Mouse (Mus musculus): Measurements from ENCODE around the gene Nfib. TPM values are rescaled to one million over a fixed set of nuclear protein-coding genes. Genes with fewer than 3 reads are reported as not detected.

Gene Nfib
- polyA plus RNA-seq, 1 experiment from 2014 or later, result 32.3 TPM

DNA sequence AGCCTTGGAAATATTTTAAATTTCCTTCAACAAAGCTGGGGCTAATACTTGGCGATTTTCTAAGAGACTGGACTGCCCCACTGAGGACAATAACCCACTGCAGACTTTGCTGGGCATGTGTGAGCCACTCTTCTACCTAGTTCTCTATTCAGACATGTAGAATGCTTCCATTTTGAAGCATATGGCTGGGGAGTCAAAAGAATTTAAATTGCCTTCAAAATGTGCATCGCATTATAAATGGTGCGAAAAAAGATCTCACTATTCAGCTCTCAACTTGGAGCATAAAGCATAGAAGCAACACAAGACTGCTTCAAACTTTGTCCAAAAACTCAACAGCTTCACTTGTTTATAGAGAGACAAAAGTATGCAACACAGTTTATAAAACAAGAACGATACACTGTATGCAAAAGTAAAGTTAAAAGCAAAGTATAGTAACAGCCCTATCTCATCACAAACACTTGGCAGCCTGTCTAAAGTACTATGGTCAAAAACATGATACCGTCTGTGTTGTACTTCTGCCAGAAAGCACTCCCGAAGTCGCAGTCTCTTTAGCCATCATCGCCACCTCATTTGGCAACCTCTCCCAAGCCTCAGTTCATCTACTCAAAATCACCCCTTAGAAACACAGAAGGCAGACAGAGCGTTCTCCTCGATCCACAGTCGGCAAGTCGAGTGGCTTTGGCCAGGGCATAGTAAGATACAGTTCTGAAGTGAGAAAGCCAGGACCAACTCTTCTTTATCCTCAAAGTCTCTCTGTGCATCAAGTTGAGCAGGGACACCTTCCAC, 267.8 kb downstream of the Nfib start:
- no peak overlapping the region for H3K4me2 ChIP-seq (ENCODE audit: low read depth, low read length)
- no peaks in the 10 kb centered on the region for H3K27me3 ChIP-seq (replicated peaks; ENCODE audit: control insufficient read depth, insufficient read depth, low read length)
- peak overlapping the region; percentile 20; the same call in 1 of the 2 replicates for H3K27ac ChIP-seq (ENCODE audit: low read length)
- H3K36me3 ChIP-seq (ENCODE audit: control insufficient read depth, insufficient read depth, low read length), result no peaks in the 10 kb centered on the region
- H3K9me3 ChIP-seq (ENCODE audit: control insufficient read depth, low read length), result no peaks in the 10 kb centered on the region
- peaks cover 23% of the 10 kb centered on the region for H3K4me1 ChIP-seq (ENCODE audit: control insufficient read depth, insufficient read depth, low read length)
- H3K9ac ChIP-seq (ENCODE audit: low read depth, low read length), result no peak overlapping the region
- H3K4me3 ChIP-seq (ENCODE audit: low read length), result no peak overlapping the region
- ATAC-seq, result no peak
- 65% methylated on average over 12 of the region's 12 CpGs for WGBS

GRCm38 (mm10) chr4:82436656-82437055, 268.9 kb downstream of the Nfib start:
- no peak overlapping the region for H3K27ac ChIP-seq (ENCODE audit: low read length)
- H3K4me3 ChIP-seq (ENCODE audit: low read length), result no peak overlapping the region
- ATAC-seq, result no peak
- H3K27me3 ChIP-seq (replicated peaks; ENCODE audit: control insufficient read depth, insufficient read depth, low read length), result no peaks in the 10 kb centered on the region
- no peak overlapping the region for H3K9ac ChIP-seq (ENCODE audit: low read depth, low read length)
- H3K9me3 ChIP-seq (ENCODE audit: control insufficient read depth, low read length), result no peaks in the 10 kb centered on the region
- H3K36me3 ChIP-seq (ENCODE audit: control insufficient read depth, insufficient read depth, low read length), result no peaks in the 10 kb centered on the region
- H3K4me2 ChIP-seq (ENCODE audit: low read depth, low read length), result no peak overlapping the region
- WGBS, result 65% methylated on average over 2 of the region's 2 CpGs
- H3K4me1 ChIP-seq (ENCODE audit: control insufficient read depth, insufficient read depth, low read length), result peaks cover 22% of the 10 kb centered on the region

GRCm38 (mm10) chr4:82435716-82436115, 269.8 kb downstream of the Nfib start:
- Histone ChIP-seq H3K36me3 (ENCODE audit: control insufficient read depth, insufficient read depth, low read length) (no peaks in the 10 kb centered on the region), H3K4me1 (ENCODE audit: control insufficient read depth, insufficient read depth, low read length) (peaks cover 22% of the 10 kb centered on the region), H3K9ac (ENCODE audit: low read depth, low read length) (no peak overlapping the region), H3K27ac (ENCODE audit: low read length) (0 out of 2 replicates have a peak overlapping the region, but pooled peaks have one; percentile 20), H3K4me2 (ENCODE audit: low read depth, low read length) (no peak overlapping the region), H3K27me3 (replicated peaks; ENCODE audit: control insufficient read depth, insufficient read depth, low read length) (no peaks in the 10 kb centered on the region), H3K4me3 (ENCODE audit: low read length) (no peak overlapping the region), H3K9me3 (ENCODE audit: control insufficient read depth, low read length) (no peaks in the 10 kb centered on the region)
- ATAC-seq, result peak; percentile 63
- WGBS, result 49% methylated on average over 5 of the region's 5 CpGs

DNA sequence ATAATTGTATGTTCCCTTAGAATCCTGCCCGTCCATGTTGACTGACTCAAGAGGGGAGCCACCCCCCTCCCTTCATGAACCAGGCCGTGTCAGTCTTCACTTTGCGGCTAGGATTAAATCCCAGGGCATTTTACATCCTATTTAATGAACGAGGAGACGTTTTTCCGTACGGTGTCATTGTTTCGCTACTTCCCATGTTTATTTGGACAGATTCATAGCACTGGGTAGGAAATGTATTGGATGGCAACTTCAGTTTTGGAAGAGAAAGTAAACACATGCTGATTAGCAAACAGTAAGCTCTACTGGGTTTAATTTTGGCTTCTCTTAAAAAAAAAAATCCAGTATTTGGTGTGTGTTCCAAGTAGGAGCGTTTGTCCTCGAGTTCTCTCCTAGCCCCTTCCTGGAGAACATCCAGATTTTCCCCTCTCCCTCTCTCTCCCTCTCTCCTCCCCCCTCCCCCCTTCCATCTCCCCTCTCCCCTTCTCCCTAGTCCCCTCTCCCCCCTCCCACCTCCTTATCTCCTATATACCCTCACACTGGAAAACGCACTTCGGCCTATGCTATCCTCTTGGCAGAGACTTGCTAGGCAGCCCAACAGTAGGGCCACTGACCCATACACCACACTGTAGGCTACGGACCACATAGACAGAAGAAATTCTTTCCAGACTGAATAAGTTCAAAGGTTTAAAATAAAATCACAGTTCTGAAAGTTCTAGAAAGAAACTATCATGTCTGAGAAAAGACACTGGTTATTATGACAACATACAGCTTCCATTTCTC, 271.4 kb downstream of the Nfib start:
- no peaks in the 10 kb centered on the region for H3K9me3 ChIP-seq (ENCODE audit: control insufficient read depth, low read length)
- no peak overlapping the region for H3K27ac ChIP-seq (ENCODE audit: low read length)
- no peaks in the 10 kb centered on the region for H3K36me3 ChIP-seq (ENCODE audit: control insufficient read depth, insufficient read depth, low read length)
- H3K4me1 ChIP-seq (ENCODE audit: control insufficient read depth, insufficient read depth, low read length), result peaks cover 18% of the 10 kb centered on the region
- no peak for ATAC-seq
- H3K27me3 ChIP-seq (replicated peaks; ENCODE audit: control insufficient read depth, insufficient read depth, low read length), result no peaks in the 10 kb centered on the region
- WGBS, result 61% methylated on average over 13 of the region's 13 CpGs
- H3K9ac ChIP-seq (ENCODE audit: low read depth, low read length), result no peak overlapping the region
- no peak overlapping the region for H3K4me3 ChIP-seq (ENCODE audit: low read length)
- H3K4me2 ChIP-seq (ENCODE audit: low read depth, low read length), result no peak overlapping the region

- no peak for ATAC-seq
- Histone ChIP-seq H3K9me3 (ENCODE audit: control insufficient read depth, low read length) (no peaks in the 10 kb centered on the region), H3K9ac (ENCODE audit: low read depth, low read length) (no peak overlapping the region), H3K4me3 (ENCODE audit: low read length) (no peak overlapping the region), H3K27ac (ENCODE audit: low read length) (no peak overlapping the region), H3K36me3 (ENCODE audit: control insufficient read depth, insufficient read depth, low read length) (no peaks in the 10 kb centered on the region), H3K4me2 (ENCODE audit: low read depth, low read length) (no peak overlapping the region), H3K4me1 (ENCODE audit: control insufficient read depth, insufficient read depth, low read length) (peaks cover 11% of the 10 kb centered on the region), H3K27me3 (replicated peaks; ENCODE audit: control insufficient read depth, insufficient read depth, low read length) (no peaks in the 10 kb centered on the region)
- 84% methylated on average over 8 of the region's 8 CpGs for WGBS
Observed at GRCm38 (mm10) chr4:82431831-82432230, 273.7 kb downstream of the Nfib start.

DNA sequence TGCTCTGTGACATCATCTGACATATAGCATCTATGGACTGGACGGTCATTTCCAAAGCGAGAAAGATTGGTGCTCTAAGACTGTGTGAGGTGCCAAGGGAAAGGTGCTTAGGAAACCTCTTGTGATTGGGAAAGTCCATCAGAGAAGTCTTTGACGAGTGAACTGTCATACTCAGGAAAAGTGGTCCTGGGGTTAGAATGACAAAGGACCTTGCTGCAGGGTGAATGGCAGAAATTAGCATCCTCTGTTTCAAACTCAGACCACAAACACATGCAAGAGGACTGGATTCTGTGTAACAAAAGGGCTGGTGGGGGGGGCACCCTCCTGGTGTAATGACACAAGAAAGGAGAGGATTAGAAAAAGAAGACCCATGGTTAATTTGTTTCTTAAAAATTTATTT, 274.7 kb downstream of the Nfib start:
- H3K9me3 ChIP-seq (ENCODE audit: control insufficient read depth, low read length), result no peaks in the 10 kb centered on the region
- no peak overlapping the region for H3K27ac ChIP-seq (ENCODE audit: low read length)
- H3K27me3 ChIP-seq (replicated peaks; ENCODE audit: control insufficient read depth, insufficient read depth, low read length), result no peaks in the 10 kb centered on the region
- H3K4me1 ChIP-seq (ENCODE audit: control insufficient read depth, insufficient read depth, low read length), result peaks cover 8% of the 10 kb centered on the region
- no peak overlapping the region for H3K4me2 ChIP-seq (ENCODE audit: low read depth, low read length)
- H3K9ac ChIP-seq (ENCODE audit: low read depth, low read length), result no peak overlapping the region
- H3K4me3 ChIP-seq (ENCODE audit: low read length), result no peak overlapping the region
- no peak for ATAC-seq
- no peaks in the 10 kb centered on the region for H3K36me3 ChIP-seq (ENCODE audit: control insufficient read depth, insufficient read depth, low read length)
- 84% methylated on average over 3 of the region's 3 CpGs for WGBS

DNA sequence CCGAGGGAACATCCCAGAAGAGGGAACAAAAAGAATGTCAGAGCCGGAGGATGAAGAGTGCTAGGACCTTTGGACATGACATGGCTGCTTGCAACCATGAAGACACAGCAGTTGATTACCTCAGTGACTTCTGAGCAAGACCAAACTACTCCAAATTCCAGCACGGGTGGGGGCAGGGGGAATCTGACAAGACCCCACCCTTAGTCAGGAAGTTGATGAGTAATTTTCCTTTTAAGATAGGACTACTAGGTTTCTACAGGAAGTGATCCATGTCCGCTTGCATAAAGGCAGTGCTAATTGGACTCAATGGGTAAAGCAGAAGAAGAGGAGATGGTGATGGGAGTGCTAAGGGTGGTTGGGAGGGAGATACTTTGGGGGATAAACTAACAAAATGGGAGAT, 279.3 kb downstream of the Nfib start:
- Histone ChIP-seq H3K27me3 (replicated peaks; ENCODE audit: control insufficient read depth, insufficient read depth, low read length) (no peaks in the 10 kb centered on the region), H3K36me3 (ENCODE audit: control insufficient read depth, insufficient read depth, low read length) (no peaks in the 10 kb centered on the region), H3K9me3 (ENCODE audit: control insufficient read depth, low read length) (no peaks in the 10 kb centered on the region), H3K27ac (ENCODE audit: low read length) (no peak overlapping the region), H3K4me3 (ENCODE audit: low read length) (no peak overlapping the region), H3K4me1 (ENCODE audit: control insufficient read depth, insufficient read depth, low read length) (peaks cover 6% of the 10 kb centered on the region; the same call in 1 of the 2 replicates), H3K4me2 (ENCODE audit: low read depth, low read length) (no peak overlapping the region), H3K9ac (ENCODE audit: low read depth, low read length) (no peak overlapping the region)
- WGBS, result 89% methylated on average over 4 of the region's 4 CpGs
- no peak for ATAC-seq

DNA sequence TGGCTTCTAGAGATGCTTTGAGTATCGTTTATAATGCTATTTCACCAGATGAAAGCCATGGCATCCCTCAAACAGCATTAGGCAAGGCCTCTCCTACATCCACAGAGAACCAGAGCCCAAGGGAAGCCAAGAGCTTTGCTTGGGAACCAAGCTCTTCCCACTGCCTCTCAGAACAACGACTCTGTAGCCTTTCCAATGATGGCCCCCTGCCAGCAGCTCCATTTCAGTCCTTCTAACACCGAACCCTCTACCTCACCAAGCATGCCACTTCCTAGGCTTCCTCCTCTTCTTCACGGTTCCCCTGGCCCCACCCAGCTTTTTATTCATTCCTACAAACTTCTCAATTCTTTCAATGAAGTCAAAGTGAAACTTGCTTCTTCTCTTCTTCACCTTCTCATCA, 287.3 kb downstream of the Nfib start:
- no peak overlapping the region for H3K9ac ChIP-seq (ENCODE audit: low read depth, low read length)
- H3K27ac ChIP-seq (ENCODE audit: low read length), result no peak overlapping the region
- 67% methylated on average over 4 of the region's 4 CpGs for WGBS
- H3K9me3 ChIP-seq (ENCODE audit: control insufficient read depth, low read length), result no peaks in the 10 kb centered on the region
- no peak overlapping the region for H3K4me2 ChIP-seq (ENCODE audit: low read depth, low read length)
- no peaks in the 10 kb centered on the region for H3K27me3 ChIP-seq (replicated peaks; ENCODE audit: control insufficient read depth, insufficient read depth, low read length)
- no peaks in the 10 kb centered on the region for H3K36me3 ChIP-seq (ENCODE audit: control insufficient read depth, insufficient read depth, low read length)
- H3K4me1 ChIP-seq (ENCODE audit: control insufficient read depth, insufficient read depth, low read length), result peaks cover 14% of the 10 kb centered on the region
- ATAC-seq, result no peak
- no peak overlapping the region for H3K4me3 ChIP-seq (ENCODE audit: low read length)

- no peak for ATAC-seq
- peaks cover 25% of the 10 kb centered on the region for H3K4me1 ChIP-seq (ENCODE audit: control insufficient read depth, insufficient read depth, low read length)
- no peaks in the 10 kb centered on the region for H3K36me3 ChIP-seq (ENCODE audit: control insufficient read depth, insufficient read depth, low read length)
- H3K27ac ChIP-seq (ENCODE audit: low read length), result no peak overlapping the region; the same call in 1 of the 2 replicates
- H3K9ac ChIP-seq (ENCODE audit: low read depth, low read length), result no peak overlapping the region
- WGBS, result 54% methylated on average over 4 of the region's 4 CpGs
- H3K27me3 ChIP-seq (replicated peaks; ENCODE audit: control insufficient read depth, insufficient read depth, low read length), result no peaks in the 10 kb centered on the region
- no peak overlapping the region for H3K4me2 ChIP-seq (ENCODE audit: low read depth, low read length)
- no peak overlapping the region for H3K4me3 ChIP-seq (ENCODE audit: low read length)
- H3K9me3 ChIP-seq (ENCODE audit: control insufficient read depth, low read length), result no peaks in the 10 kb centered on the region
Observed at GRCm38 (mm10) chr4:82415817-82416216, 289.7 kb downstream of the Nfib start.
